Mouse (Mus musculus) kidney, postnatal 10 days (tissue): ENCODE measurements around the gene Gm49383.
A peak's percentile ranks its signal among the peaks of the same experiment; 100 is the strongest.
"Not testable (repeated sequence)": the region's sequence is repeated elsewhere in the genome, so short reads cannot be mapped to it uniquely, and the experiment has no call there.

Experiments
- DNase-seq: peaks from one replicate; pipeline ENCODE4 v3.0.0; 2021; ENCODE audit warnings: mixed read lengths

The Gm49383 gene

DNA sequence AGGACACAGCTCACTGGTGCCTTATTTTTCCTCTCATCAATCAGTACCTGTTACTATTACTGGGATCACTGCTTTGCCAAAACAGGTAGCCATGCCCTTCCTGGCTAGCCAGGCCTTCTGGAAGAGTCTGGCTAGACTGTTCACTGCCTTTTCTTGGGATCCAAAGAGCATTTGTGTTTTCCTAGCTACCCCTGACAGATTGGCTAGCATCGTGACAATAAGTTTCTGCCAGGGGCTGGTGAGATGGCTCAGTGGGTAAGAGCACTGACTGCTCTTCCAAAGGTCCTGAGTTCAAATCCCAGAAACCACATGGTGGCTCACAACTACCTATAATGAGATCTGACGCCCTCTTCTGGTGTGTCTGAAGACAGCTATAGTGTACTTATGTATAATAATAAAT is 36.2 kb downstream of the Gm49383 start:
- DNase-seq = not testable (repeated sequence)

DNA sequence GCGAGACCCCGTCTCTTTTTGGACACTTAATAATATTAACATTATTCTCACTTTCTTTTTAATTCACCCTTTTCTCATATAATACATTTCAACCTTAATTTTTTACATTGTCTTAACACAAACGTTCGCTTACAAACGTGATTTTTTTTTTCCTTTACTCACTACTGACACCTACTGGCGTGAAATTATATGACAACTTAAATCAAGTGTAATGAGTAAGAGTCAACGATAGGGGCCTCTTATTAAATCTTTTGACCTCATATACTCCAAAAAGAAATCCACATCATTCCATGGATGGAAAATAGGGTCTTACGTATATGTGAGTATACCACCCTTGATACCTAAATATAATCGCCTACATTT is 37.3 kb downstream of the Gm49383 start:
- no peak for DNase-seq

DNA sequence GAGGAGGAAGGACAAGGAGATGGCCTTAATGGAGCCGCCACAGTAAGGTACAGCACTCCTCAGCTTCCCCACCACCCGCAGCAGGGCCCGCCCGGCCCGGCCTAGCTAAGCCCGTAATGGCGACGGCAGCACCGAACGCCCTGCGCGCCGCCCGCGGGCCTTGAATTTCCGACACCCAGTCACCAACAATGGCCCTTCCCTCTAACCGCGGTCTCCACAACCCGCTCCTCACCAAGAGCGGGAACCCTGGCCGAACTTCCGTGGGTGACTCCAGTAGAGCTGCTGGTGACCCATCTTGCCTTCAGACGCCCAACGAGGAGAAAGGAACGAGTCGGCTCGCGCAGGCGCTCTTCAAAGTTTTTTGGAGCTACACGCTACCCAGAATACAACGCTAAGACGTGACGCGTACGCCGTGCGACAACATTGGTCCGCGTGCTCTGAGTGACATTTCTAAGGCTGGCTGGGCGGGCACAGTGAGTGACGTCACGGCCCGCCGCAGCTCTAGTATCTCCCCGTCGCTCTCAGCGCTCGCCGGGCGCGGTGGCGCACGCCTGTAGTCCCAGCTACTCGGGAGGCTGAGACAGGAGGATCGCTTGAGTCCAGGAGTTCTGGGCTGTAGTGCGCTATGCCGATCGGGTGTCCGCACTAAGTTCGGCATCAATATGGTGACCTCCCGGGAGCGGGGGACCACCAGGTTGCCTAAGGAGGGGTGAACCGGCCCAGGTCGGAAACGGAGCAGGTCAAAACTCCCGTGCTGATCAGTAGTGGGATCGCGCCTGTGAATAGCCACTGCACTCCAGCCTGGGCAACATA is 37.9 kb downstream of the Gm49383 start, which contains the start of gene Rps29:
Gene Rps29, minus strand, starts transcription at position 422 of the 813 bp plus-strand sequence.
- DNase-seq = peak; percentile 98

DNA sequence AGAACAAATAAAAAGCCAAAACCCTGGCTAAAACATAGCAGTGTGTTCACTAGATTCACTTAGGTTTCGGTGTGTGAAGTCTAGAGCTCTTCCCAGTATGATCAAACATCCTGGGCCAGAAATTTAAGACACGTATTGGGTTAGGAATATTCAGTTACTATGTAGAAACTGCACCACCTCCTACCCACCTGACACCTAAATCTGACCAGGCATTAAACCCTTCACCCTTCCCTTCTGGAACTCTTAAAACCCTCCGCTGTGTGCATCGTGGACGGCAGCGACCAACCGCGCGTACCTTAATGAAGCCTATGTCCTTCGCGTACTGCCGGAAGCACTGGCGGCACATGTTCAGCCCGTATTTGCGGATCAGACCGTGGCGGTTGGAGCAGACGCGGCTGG is 38.5 kb downstream of the Gm49383 start:
- DNase-seq = no peak

DNA sequence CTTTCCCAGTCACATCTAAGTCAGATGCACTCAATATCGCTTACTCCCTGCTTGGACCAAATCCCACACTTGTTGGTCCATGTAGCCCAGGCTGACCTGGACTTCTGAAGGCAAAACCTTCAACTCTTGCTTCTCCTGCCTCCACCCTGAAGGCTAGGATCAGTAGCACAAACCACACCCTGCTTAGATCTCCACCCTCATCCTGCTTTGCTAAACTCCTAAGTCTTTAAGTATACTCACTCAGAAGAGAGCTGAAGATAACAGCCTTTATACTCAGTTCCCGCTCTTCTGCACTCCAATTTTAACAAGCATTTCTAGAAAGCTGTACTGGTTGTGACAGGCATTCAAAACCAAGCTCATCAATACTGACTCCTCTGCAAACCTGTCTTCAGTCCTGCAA is 39.8 kb downstream of the Gm49383 start:
- DNase-seq = no peak

DNA sequence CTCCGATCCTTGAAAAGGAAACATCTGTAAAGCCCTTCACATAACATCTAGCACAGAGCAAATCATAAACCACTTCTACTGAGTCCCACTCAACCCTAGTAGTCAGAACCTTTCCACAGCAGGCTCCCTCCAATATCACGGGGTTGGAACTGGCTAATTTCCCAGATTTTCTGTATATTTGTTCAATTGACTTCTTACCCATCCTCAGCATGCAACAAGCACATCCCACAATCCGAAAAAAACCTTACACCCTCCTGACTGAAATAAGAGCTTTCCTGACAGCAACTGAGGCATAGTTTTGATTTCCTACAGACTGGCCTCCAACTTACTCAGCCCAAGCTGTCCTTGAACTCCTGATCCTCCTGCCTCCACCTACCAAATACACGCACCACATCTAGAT is 40.5 kb downstream of the Gm49383 start:
- DNase-seq = no peak

DNA sequence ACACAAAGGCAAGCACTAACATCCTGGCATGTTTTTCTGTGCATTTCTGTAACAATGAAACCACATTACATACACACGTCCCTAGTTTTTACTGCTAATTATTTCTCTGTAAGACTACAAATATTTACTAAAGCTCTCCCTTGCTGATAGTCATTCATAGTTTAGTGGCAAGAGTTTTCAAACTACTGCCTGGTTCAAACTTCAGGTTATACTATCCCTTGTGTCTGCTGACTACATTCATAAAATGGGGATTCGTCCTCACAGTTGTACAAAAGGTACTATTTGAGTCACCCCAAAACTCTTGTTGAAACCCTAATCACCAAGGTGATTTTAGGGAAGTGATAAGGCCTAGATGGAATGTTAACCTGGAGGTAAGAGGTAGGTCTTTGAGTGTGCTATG is 41.0 kb downstream of the Gm49383 start:
- no peak for DNase-seq

DNA sequence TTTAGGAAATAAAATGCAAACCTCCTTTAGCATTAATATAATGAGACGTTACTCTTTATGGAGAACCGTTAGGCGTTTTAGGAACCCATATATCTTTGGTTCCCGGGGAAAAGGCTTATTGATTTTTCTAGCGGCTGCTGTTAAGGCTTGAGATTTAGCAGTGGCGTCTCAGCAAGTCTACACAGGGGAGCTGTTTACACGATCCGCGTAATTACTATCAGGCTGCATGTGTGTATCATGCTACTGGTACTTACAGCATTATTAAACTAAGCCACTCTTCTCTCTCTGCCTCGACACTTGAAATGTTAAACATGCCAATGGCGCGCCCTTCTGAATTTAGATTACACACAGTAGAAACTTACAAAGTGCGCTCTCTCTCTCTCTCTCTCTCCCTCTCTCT is 46.9 kb downstream of the Gm49383 start:
- DNase-seq = no peak

DNA sequence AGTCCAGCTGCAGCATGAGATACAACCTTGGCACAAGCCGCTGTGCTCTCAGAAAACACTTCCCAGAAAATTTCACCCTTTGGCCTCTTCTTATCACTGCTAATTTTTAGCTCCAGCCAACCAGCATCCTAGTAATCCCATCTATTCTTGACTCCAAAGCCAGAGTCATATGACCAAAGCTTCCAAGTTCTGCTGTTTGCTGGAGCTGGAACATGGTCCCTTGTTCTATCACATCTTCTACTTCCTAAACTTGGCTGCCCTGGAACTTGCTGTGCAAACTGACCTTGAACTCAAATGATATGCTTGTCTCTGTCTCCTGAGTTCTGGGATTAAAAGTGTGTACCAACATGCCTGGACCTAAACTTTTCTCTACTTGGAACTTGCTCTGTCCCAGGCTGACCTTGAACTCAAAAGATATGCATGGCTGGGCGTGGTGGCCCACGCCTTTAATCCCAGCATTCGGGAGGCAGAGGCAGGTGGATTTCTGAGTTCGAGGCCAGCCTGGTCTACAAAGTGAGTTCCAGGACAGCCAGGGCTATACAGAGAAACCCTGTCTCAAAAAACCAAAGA is 49.7 kb downstream of the Gm49383 start:
- DNase-seq = no peak

DNA sequence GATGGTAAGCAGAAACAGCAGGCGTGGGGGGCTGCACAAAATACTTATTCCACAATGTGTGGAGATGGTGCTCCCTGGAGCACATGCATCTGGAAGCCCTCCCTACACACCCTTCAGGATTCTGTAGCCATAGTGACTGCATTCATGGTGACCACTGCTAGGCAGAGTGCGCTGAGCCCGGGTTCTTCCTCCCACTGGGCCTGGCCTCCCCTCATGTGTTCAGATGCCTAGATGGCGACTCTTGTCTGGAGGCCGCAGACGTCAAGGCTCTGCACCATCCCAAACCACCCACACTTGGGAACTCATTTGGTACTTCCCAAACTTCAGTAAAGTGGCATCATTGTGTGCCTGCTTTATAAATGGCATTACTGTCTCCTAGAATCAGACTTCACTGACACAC is 53.4 kb downstream of the Gm49383 start:
- DNase-seq = no peak

DNA sequence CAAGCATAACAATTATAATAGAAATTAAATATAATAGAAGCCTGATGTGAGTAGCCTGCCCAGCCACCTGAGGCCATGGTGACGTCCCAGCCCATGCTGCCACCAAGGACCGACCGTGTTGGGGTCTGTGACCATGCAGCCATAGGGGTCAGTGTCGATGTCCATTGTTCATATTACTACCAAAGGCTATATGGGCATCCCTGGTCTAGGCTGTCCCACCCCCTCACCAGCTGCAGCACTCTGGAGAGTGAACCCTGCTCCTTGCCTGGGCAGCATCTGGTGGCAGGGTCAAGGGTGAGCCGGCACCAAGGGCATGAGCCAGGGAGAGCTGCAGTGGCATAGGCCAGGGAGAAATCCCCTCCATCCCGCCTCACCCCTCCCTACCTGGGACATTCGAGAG is 57.1 kb downstream of the Gm49383 start:
- no peak for DNase-seq

DNA sequence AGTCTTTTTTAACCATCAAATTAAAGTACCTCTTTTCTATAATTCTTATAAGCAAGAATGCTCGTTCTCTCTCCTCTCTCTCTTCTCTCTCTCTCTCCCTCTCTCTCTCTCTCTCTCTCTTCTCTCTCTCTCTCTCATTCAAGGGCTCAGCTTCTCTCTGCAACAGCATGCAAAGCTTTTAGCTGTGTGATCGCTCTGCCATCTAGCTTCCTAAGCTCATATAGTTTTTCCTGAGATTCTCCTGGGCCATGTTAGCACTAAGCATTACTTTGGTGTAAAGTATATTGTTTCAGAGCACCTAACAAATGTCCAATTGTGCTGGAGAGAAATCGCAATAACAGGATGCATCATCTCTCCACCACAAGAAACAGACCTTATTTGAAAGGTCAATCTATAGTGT is 57.7 kb downstream of the Gm49383 start:
- DNase-seq = no peak
